Mouse (Mus musculus) liver, adult 2 months (tissue): Measurements from ENCODE around the gene Rpap2.

Source experiments
- CTCF ChIP-seq: fragments of 200-500 bp; IDR thresholded peaks from 2 replicates; pipeline ENCODE4 v1.5.1; 2011; ENCODE audit warnings: low read depth, low read length, control low read depth
- POLR2A ChIP-seq: fragments of 200-500 bp; IDR thresholded peaks from 2 replicates; pipeline ENCODE4 v1.6.1; 2011; ENCODE audit warnings: low read length, control low read depth; ENCODE audit not compliant: insufficient read depth; ENCODE audit errors: extremely low read depth

DNA sequence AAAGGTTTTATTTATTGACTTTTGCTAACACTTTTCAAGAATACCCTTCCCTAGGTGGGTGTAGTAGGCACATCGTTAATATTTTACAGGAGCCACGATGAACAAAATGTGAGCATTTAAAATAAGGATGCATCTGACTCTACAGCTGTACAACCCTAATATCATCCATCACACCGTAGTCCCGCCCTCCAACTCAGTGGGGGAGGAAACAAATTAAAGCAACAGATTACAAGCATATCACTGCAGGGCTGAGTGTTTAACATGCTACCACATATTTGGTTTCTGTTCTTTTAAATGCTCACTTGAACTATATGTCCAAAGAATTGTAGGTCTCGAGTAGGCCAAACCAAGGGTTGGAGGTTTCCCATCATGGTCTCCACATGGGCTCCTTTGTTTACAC lies 90.0 kb downstream of the Rpap2 start:
- TF ChIP-seq POLR2A (no peak), CTCF (no peak)
